Comparison of ENCODE assay signal across 13 mouse cellular contexts in genomic region chr10:93809438-93809837, GRCm38 (mm10). TPM values are rescaled to one million over a fixed set of nuclear protein-coding genes. Genes with fewer than 3 reads are reported as not detected.
DNase-seq lines count a peak whose midpoint lies in the region; ATAC-seq and TF ChIP-seq lines count a peak whose summit lies in the region.
"Not testable (repeated sequence)": the region's sequence is repeated elsewhere in the genome, so short reads cannot be mapped to it uniquely, and the experiment has no call there.
"Had no signal": no experiment of that assay in that cellular context is flagged by ENCODE, and none has a peak within 500 bp of the region (broad histone marks: within the 10 kb centered on the region; RNA-seq: fewer than 3 reads in every experiment).

No protein-coding gene starts in this region.

- dilution Hi-C loops in CH12.LX (cut with MboI; ENCODE audit: extremely low pct_ligation_motif_present, extremely low pct_unique_long_range_greater_than_20kb, low sequenced_read_pairs): not testable (repeated sequence)

- not testable (repeated sequence) for H3K79me2 ChIP-seq in CH12.LX (replicated peaks; ENCODE audit: control insufficient read depth, extremely low read depth, insufficient read depth, poor library complexity, severe bottlenecking)

- H3K4me3 ChIP-seq in CH12.LX (replicated peaks in 1 of 3; ENCODE audit: low read depth in 2 of 3, low read length in 2 of 3, poor library complexity in 1 of 3); intestine, postnatal 0 days (ENCODE audit: low read depth, low read length); layer of hippocampus, adult 2 months; midbrain, embryonic 11.5 days (ENCODE audit: low read depth, low read length): not testable (repeated sequence)

- not testable (repeated sequence) for ATAC-seq in Patski; intestine, postnatal 0 days; midbrain, embryonic 11.5 days (ENCODE audit: low FRiP score)

- POLR2A ChIA-PET in Patski (lab: Charles Lee): interaction anchor here (0.6 kb wide), 1 partner anchor 44 kb away, joined by 4 read pairs; no protein-coding TSS in a partner anchor

- H3K27me3 ChIP-seq in CH12.LX (replicated peaks); Patski; intestine, postnatal 0 days (replicated peaks; ENCODE audit: control insufficient read depth, insufficient read depth, low read length); midbrain, embryonic 11.5 days (ENCODE audit: control insufficient read depth, insufficient read depth, low read length): not testable (repeated sequence)

- WGBS in intestine, postnatal 0 days: 93% methylated on average over 8 of the region's 8 CpGs
- WGBS in midbrain, embryonic 11.5 days: 96% methylated on average over 8 of the region's 8 CpGs

- TF ChIP-seq EP300 in CH12.LX (IDR thresholded peaks at IDR 0.05; ENCODE audit: low read length): not testable (repeated sequence)

- not testable (repeated sequence) for TF ChIP-seq POLR2A in CH12.LX (IDR thresholded peaks at IDR 0.05; ENCODE audit: low read depth, low read length)

- peak; percentile 8 for TF ChIP-seq RAD21 in CH12.LX (IDR thresholded peaks at IDR 0.05; ENCODE audit: low read depth, low read length)

- not testable (repeated sequence) for H3K36me3 ChIP-seq in CH12.LX (replicated peaks in 1 of 2; ENCODE audit: control insufficient read depth in 1 of 2, insufficient read depth in 1 of 2, low read length in 1 of 2); intestine, postnatal 0 days (ENCODE audit: control insufficient read depth, insufficient read depth); midbrain, embryonic 11.5 days (ENCODE audit: control insufficient read depth, insufficient read depth, low read length)

- not testable (repeated sequence) for DNase-seq in CH12.LX (ENCODE audit: extremely low read depth); Patski (ENCODE audit: low read depth, low spot score); layer of hippocampus, adult 2 months (ENCODE audit: low spot score in 2 of 2)
- DNase-seq in ES-CJ7 (ENCODE audit: low read depth, low spot score): peak; percentile 2
- peak; percentile 13 for DNase-seq in cerebellum, adult 9-11 months
- peak; percentile 65 for DNase-seq in midbrain, embryonic 11.5 days (ENCODE audit: low spot score, missing footprints)

- in situ Hi-C loops in CH12.LX (cut with MboI; ENCODE audit: low pct_ligation_motif_present, low pct_unique_long_range_greater_than_20kb, low sequenced_read_pairs): loop anchor here (25.0 kb wide), 1 partner anchor 747 kb away; no protein-coding TSS in a partner anchor
- in situ Hi-C loops in Patski (cut with MboI; ENCODE audit: low pct_unique_long_range_greater_than_20kb): loop anchor here (25.0 kb wide), 1 partner anchor 747 kb away; no protein-coding TSS in a partner anchor

- CTCF ChIA-PET in Patski (lab: Charles Lee): interaction anchor here (1.2 to 1.7 kb wide), 3 partner anchors 11 to 198 kb away, joined by 3 to 6 read pairs (median 4); no protein-coding TSS in a partner anchor

- H3K4me1 ChIP-seq in CH12.LX (ENCODE audit: control insufficient read depth in 1 of 2, insufficient read depth in 2 of 2); intestine, postnatal 0 days (replicated peaks; ENCODE audit: control insufficient read depth, insufficient read depth, low read length); midbrain, embryonic 11.5 days (ENCODE audit: control insufficient read depth, insufficient read depth, low read length): not testable (repeated sequence)

- not testable (repeated sequence) for H3K9ac ChIP-seq in CH12.LX (ENCODE audit: insufficient read depth, low read depth); intestine, postnatal 0 days (ENCODE audit: low read depth, low read length); midbrain, embryonic 11.5 days (ENCODE audit: low read length)

- H3K27ac ChIP-seq in CH12.LX (ENCODE audit: insufficient read depth, low read depth); intestine, postnatal 0 days (ENCODE audit: low read depth, low read length); layer of hippocampus, adult 2 months; midbrain, embryonic 11.5 days (ENCODE audit: low read depth, low read length): not testable (repeated sequence)

- not testable (repeated sequence) for H3K4me2 ChIP-seq in CH12.LX (ENCODE audit: insufficient read depth, low read depth, poor library complexity, severe bottlenecking); intestine, postnatal 0 days (replicated peaks; ENCODE audit: low read depth); midbrain, embryonic 11.5 days

- H3K9me3 ChIP-seq in CH12.LX (replicated peaks; ENCODE audit: low read length); intestine, postnatal 0 days (ENCODE audit: control insufficient read depth); midbrain, embryonic 11.5 days (ENCODE audit: control insufficient read depth, low read length): not testable (repeated sequence)

- TF ChIP-seq CTCF in CH12.LX (conservative IDR thresholded peaks at IDR 0.05 in 1 of 2, IDR thresholded peaks at IDR 0.05 in 1 of 2; ENCODE audit: low read depth in 2 of 2, low read length in 2 of 2) (peak in 1 of 2 experiments; percentile 63; a peak in 2 of 4 replicates), Patski (IDR thresholded peaks at IDR 0.05) (peak; percentile 8)
- peak; percentile 22; the same call in 1 of the 2 replicates for TF ChIP-seq CTCF in intestine, postnatal 0 days (IDR thresholded peaks at IDR 0.05; ENCODE audit: low read depth)
- TF ChIP-seq CTCF in layer of hippocampus, adult 2 months (conservative IDR thresholded peaks at IDR 0.05): peak; percentile 24

TF ChIP-seq in CH12.LX, 34 proteins besides CTCF, POLR2A, EP300 and RAD21:
- TF ChIP-seq SMC3 (IDR thresholded peaks at IDR 0.05; ENCODE audit: low read depth, low read length): peak; percentile 18; the same call in 1 of the 2 replicates
- TF ChIP-seq ZNF384 (IDR thresholded peaks at IDR 0.05; ENCODE audit: low read depth, low read length): peak; percentile 85

RNA-seq across cellular contexts. Expression of gene Usp44, which starts 21.9 kb away (rescaled TPM):
- total RNA-seq in CH12.LX (2012; rRNA removed) (17.8 and 28.2 TPM in 2 replicates), CH12.LX (2014; rRNA removed) (4.6 and 4.9 TPM in 2 replicates)
- polyA plus RNA-seq in CH12.LX (2012; ENCODE audit: insufficient read length, low read depth) (2.7 and 2.9 TPM in 2 replicates), Patski (2021) (2.1 TPM)
- polyA plus RNA-seq in intestine, postnatal 0 days (2015; fragmentation: Nextera tagmentation; extraction: Ambion mirVana): 0.08 and 0.09 TPM in 2 replicates
- not detected for total RNA-seq in layer of hippocampus, adult 2 months (2021)
- polyA plus RNA-seq in midbrain, embryonic 11.5 days (2014; fragmentation: Nextera tagmentation; extraction: Ambion mirVana): 19.6 and 19.9 TPM in 2 replicates
- total RNA-seq: adrenal gland, adult 18-20 months; adrenal gland, adult 8-10 months; adrenal gland, postnatal 14 days; adrenal gland, postnatal 36 days had no signal
- polyA plus RNA-seq: CD4-positive, CD25-positive, alpha-beta regulatory T cell, adult 4 months; erythroblast, embryonic 14.5 days had no signal
